Mouse (Mus musculus) megakaryocyte, embryonic 14.5 days (primary cell): Measurements from ENCODE around the gene Tmem104.

ENCODE experiments used
- FLI1 ChIP-seq: IDR thresholded peaks from 2 replicates; pipeline ENCODE4 v1.6.1; 2012; ENCODE audit warnings: low read length, inconsistent platforms, mixed read lengths
- GATA1 ChIP-seq: IDR thresholded peaks from 3 replicates; pipeline ENCODE4 v1.6.1; 2012; ENCODE audit warnings: mixed read lengths, low read length, inconsistent platforms, borderline replicate concordance

DNA sequence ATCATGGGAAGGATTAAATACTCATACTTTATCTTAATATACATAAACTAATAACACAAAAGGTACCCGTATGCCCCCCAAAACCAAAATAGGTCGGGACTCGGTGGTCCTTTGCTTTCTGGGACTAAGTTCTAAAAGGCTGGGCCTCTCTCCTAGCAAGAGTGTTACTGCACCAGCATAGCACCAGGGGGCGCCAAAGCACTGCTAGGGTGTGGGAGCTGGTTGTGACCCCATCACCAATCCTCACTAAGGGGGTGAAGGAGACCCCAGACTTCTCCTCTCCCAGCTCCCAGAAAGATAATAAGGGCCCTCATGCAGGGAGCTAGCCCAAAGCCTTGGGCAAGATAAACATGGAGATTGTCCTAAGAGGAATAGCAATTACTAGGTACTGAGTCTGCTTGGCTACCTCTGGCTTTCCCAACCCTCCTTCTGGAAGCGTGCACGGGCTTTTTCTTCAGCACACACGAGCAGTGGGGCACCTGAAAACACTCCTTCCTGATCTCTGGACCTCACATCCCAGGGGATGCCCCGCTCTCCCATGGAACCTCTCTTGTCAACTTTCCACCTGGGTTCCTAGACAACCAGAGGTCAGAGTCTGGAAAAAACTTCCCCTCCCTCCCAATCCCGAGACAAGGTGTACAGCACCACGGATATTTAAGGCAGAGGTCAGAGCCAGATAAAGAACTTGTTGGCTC, 26.3 kb upstream of the Tmem104 start:
- TF ChIP-seq GATA1 (no peak), FLI1 (no peak)
